Mouse (Mus musculus) adrenal gland, postnatal 0 days (tissue): ENCODE data around the gene Dusp22. TPM values are rescaled to one million over a fixed set of nuclear protein-coding genes. Genes with fewer than 3 reads are reported as not detected.

ENCODE experiments used
- polyA plus RNA-seq: library from polyadenylated mRNA; unstranded; fragments of >200 nt; fragmentation: Nextera tagmentation; extraction: Ambion mirVana; gene quantifications from 2 replicates; pipeline ENCODE4 v1.2.1, GENCODE M21; 2015

Dusp22 gene
- polyA plus RNA-seq, result 30.6 and 31.6 TPM in 2 replicates

GRCm38 (mm10) chr13:30659613-30660505 is at the start of gene Dusp22:
Gene Dusp22, plus strand, starts transcription at chr13:30659999.

GRCm38 (mm10) chr13:30749021-30749556 is 89.3 kb downstream of the Dusp22 start, which contains the start of gene Irf4:
Gene Irf4, plus strand, starts transcription at chr13:30749226.

Other genes with a start within 250 kb of the Dusp22 start
- gene Uqcrfs1, start 114.6 kb upstream of the Dusp22 start, polyA plus RNA-seq, result 266 and 361 TPM in 2 replicates
- gene Irf4, start 89.2 kb downstream of the Dusp22 start, polyA plus RNA-seq, result 0.08 and 0.22 TPM in 2 replicates